Mouse (Mus musculus): ENCODE measurements around the gene AI593442. TPM values are rescaled to one million over a fixed set of nuclear protein-coding genes. Genes with fewer than 3 reads are reported as not detected.

Gene AI593442
- not detected for total RNA-seq (2023)

GRCm38 (mm10) chr9:52679362-52679947, at the start of gene AI593442:
TSS of gene AI593442 (minus strand) at chr9:52679780.

All from neutrophil, adult 83 days (primary cell).